Mouse (Mus musculus): ENCODE measurements around the gene Rasef. TPM values are rescaled to one million over a fixed set of nuclear protein-coding genes. Genes with fewer than 3 reads are reported as not detected.
"Not testable (repeated sequence)": the region's sequence is repeated elsewhere in the genome, so short reads cannot be mapped to it uniquely, and the experiment has no call there.

Rasef gene
- polyA plus RNA-seq, 1 experiment from 2014 or later: 0.49 TPM

DNA sequence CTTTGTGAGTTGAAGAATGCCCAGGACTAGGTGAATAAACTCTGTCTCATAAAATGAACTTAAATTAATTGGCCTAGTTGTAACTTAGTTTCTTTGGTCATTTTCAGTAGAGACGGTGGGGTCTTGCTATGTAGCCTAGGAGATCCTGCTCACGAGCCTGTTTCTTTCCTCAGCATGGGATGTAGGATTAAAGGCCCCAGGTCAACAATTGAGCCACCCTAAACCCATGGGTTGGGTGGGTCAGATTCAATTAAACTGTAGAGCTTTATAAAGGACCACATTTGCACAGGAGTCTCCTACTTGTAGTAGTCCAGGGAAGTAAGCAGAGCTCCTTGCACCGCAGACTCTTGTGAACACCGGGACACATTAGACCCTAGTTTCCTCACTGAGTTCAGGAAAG lies 122.7 kb downstream of the Rasef start, which contains the start of gene Gm11239:
Gene Gm11239, plus strand, starts transcription at position 301 of the 400 bp plus-strand sequence.
- ATAC-seq (replicated peaks; ENCODE audit: low FRiP score); H3K36me3 ChIP-seq (ENCODE audit: control insufficient read depth, insufficient read depth, low read length): not testable (repeated sequence)
- WGBS: no CpG with 5 or more reads among the region's 4 CpGs

More for the DNA sequence above, 122.7 kb downstream of the Rasef start, which contains the start of gene Gm11239:
- H3K4me1 ChIP-seq (replicated peaks; ENCODE audit: control insufficient read depth, insufficient read depth, low read length); DNase-seq (ENCODE audit: low spot score); H3K9me3 ChIP-seq (ENCODE audit: control insufficient read depth, low read length); H3K9ac ChIP-seq (ENCODE audit: low read length); H3K27me3 ChIP-seq (ENCODE audit: control insufficient read depth, insufficient read depth, low read length); H3K4me2 ChIP-seq (ENCODE audit: low read depth, low read length, severe bottlenecking); H3K27ac ChIP-seq (ENCODE audit: low read depth, low read length); H3K4me3 ChIP-seq (ENCODE audit: low read depth, low read length): not testable (repeated sequence)

Other genes with a start within 250 kb of the Rasef start
- gene Gm11238, start 183.1 kb downstream of the Rasef start, polyA plus RNA-seq (2014; fragmentation: Nextera tagmentation; extraction: Ambion mirVana): not detected in 2 replicates
- gene Gm11237, start 168.0 kb downstream of the Rasef start, polyA plus RNA-seq (2014; fragmentation: Nextera tagmentation; extraction: Ambion mirVana): not detected in 2 replicates
- gene Gm11236, start 152.9 kb downstream of the Rasef start, polyA plus RNA-seq (2014; fragmentation: Nextera tagmentation; extraction: Ambion mirVana): not detected in 2 replicates
- gene Gm11239, start 122.6 kb downstream of the Rasef start, polyA plus RNA-seq (2014; fragmentation: Nextera tagmentation; extraction: Ambion mirVana): not detected in 2 replicates
- not detected in 2 replicates for gene Gm428, start 107.5 kb downstream of the Rasef start, polyA plus RNA-seq (2014; fragmentation: Nextera tagmentation; extraction: Ambion mirVana)
- not detected in 2 replicates for gene Gm11758, start 85.3 kb upstream of the Rasef start, polyA plus RNA-seq (2014; fragmentation: Nextera tagmentation; extraction: Ambion mirVana)
- gene Gm11757, start 100.1 kb upstream of the Rasef start, polyA plus RNA-seq (2014; fragmentation: Nextera tagmentation; extraction: Ambion mirVana): not detected in 2 replicates
- not detected in 2 replicates for gene Gm13871, start 115.0 kb upstream of the Rasef start, polyA plus RNA-seq (2014; fragmentation: Nextera tagmentation; extraction: Ambion mirVana)
- not detected in 2 replicates for gene Gm11756, start 129.8 kb upstream of the Rasef start, polyA plus RNA-seq (2014; fragmentation: Nextera tagmentation; extraction: Ambion mirVana)
- not detected in 2 replicates for gene 2310002L09Rik, start 159.9 kb upstream of the Rasef start, polyA plus RNA-seq (2014; fragmentation: Nextera tagmentation; extraction: Ambion mirVana)
- 2.5 and 2.8 TPM in 2 replicates for gene Frmd3, start 222.4 kb upstream of the Rasef start, polyA plus RNA-seq (2014; fragmentation: Nextera tagmentation; extraction: Ambion mirVana)

Measured in forebrain, embryonic 11.5 days (tissue).